Mouse (Mus musculus): Measurements from ENCODE around the gene Tmem59. TPM values are rescaled to one million over a fixed set of nuclear protein-coding genes. Genes with fewer than 3 reads are reported as not detected.

Tmem59 gene
- polyA plus RNA-seq, 1 experiment: 183 TPM

- no peak for DNase-seq (ENCODE audit: low read depth)
- no peak for TF ChIP-seq CTCF (IDR thresholded peaks at IDR 0.05; ENCODE audit: borderline replicate concordance, extremely low read depth, insufficient read depth, insufficient read length)
- TF ChIP-seq POLR2A (IDR thresholded peaks at IDR 0.05; ENCODE audit: borderline replicate concordance, extremely low read depth, insufficient read depth, insufficient read length, poor library complexity, severe bottlenecking): no peak
These were observed 3.7 kb downstream of the Tmem59 start for GRCm38 (mm10) chr4:107181866-107182265.

DNA sequence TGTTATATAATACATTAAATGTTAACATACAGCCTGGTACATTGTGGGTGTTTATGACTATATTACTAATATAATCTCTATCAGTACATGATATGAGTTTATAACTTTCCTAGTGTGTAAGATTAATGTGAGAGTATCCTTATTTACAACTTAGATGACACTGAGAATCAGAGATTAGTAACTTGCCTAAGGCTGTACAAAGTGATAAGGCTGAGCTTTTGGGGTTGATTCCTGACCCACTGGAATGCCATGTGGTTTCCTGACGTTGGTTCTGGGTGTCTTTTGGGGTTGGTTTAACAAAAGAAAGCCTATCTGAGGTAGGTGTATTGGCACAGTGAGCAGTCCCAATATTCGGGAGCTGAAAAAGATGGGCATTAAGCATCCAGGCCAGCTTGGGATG is 4.6 kb downstream of the Tmem59 start:
- TF ChIP-seq POLR2A (IDR thresholded peaks at IDR 0.05; ENCODE audit: borderline replicate concordance, extremely low read depth, insufficient read depth, insufficient read length, poor library complexity, severe bottlenecking): no peak
- no peak for TF ChIP-seq CTCF (IDR thresholded peaks at IDR 0.05; ENCODE audit: borderline replicate concordance, extremely low read depth, insufficient read depth, insufficient read length)
- no peak for DNase-seq (ENCODE audit: low read depth)

- no peak for DNase-seq (ENCODE audit: low read depth)
- no peak for TF ChIP-seq POLR2A (IDR thresholded peaks at IDR 0.05; ENCODE audit: borderline replicate concordance, extremely low read depth, insufficient read depth, insufficient read length, poor library complexity, severe bottlenecking)
- no peak for TF ChIP-seq CTCF (IDR thresholded peaks at IDR 0.05; ENCODE audit: borderline replicate concordance, extremely low read depth, insufficient read depth, insufficient read length)
These were observed 5.0 kb downstream of the Tmem59 start for GRCm38 (mm10) chr4:107183203-107183602.

- no peak for TF ChIP-seq POLR2A (IDR thresholded peaks at IDR 0.05; ENCODE audit: borderline replicate concordance, extremely low read depth, insufficient read depth, insufficient read length, poor library complexity, severe bottlenecking)
- TF ChIP-seq CTCF (IDR thresholded peaks at IDR 0.05; ENCODE audit: borderline replicate concordance, extremely low read depth, insufficient read depth, insufficient read length): no peak
- DNase-seq (ENCODE audit: low read depth): no peak
These were observed 7.5 kb downstream of the Tmem59 start for GRCm38 (mm10) chr4:107185703-107186102.

GRCm38 (mm10) chr4:107193841-107194240 is 15.6 kb downstream of the Tmem59 start:
- no peak for TF ChIP-seq CTCF (IDR thresholded peaks at IDR 0.05; ENCODE audit: borderline replicate concordance, extremely low read depth, insufficient read depth, insufficient read length)
- no peak for TF ChIP-seq POLR2A (IDR thresholded peaks at IDR 0.05; ENCODE audit: borderline replicate concordance, extremely low read depth, insufficient read depth, insufficient read length, poor library complexity, severe bottlenecking)

DNA sequence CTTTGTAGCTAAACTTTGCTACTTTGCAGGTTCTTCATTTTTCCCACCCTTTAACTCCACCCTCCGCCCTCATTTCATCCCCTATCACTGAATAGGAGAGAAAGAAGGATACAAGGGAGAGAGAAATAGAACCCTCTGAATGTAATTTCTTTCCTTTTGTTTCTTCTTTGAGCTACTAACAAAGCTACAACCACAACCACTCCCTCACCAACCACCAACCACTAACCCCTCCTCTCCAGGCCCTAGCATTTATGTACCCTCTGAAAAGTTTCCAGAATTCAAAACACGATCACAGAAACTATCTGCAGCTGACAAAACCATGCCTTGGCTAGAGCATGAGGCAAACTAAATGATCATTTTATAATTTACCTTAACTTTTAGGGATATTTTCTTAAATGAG is 18.3 kb downstream of the Tmem59 start:
- TF ChIP-seq CTCF (IDR thresholded peaks at IDR 0.05; ENCODE audit: borderline replicate concordance, extremely low read depth, insufficient read depth, insufficient read length) (no peak), POLR2A (IDR thresholded peaks at IDR 0.05; ENCODE audit: borderline replicate concordance, extremely low read depth, insufficient read depth, insufficient read length, poor library complexity, severe bottlenecking) (no peak)
- no peak for DNase-seq (ENCODE audit: low read depth)

More at GRCm38 (mm10) chr4:107193841-107194240, 15.6 kb downstream of the Tmem59 start:
- DNase-seq (ENCODE audit: low read depth): no peak

GRCm38 (mm10) chr4:107198072-107198471 is 19.9 kb downstream of the Tmem59 start:
- DNase-seq (ENCODE audit: low read depth): no peak
- no peak for TF ChIP-seq POLR2A (IDR thresholded peaks at IDR 0.05; ENCODE audit: borderline replicate concordance, extremely low read depth, insufficient read depth, insufficient read length, poor library complexity, severe bottlenecking)
- no peak for TF ChIP-seq CTCF (IDR thresholded peaks at IDR 0.05; ENCODE audit: borderline replicate concordance, extremely low read depth, insufficient read depth, insufficient read length)

- TF ChIP-seq POLR2A (IDR thresholded peaks at IDR 0.05; ENCODE audit: borderline replicate concordance, extremely low read depth, insufficient read depth, insufficient read length, poor library complexity, severe bottlenecking) (no peak), CTCF (IDR thresholded peaks at IDR 0.05; ENCODE audit: borderline replicate concordance, extremely low read depth, insufficient read depth, insufficient read length) (no peak)
- no peak for DNase-seq (ENCODE audit: low read depth)
These were observed 23.6 kb downstream of the Tmem59 start for GRCm38 (mm10) chr4:107201779-107202178.

DNA sequence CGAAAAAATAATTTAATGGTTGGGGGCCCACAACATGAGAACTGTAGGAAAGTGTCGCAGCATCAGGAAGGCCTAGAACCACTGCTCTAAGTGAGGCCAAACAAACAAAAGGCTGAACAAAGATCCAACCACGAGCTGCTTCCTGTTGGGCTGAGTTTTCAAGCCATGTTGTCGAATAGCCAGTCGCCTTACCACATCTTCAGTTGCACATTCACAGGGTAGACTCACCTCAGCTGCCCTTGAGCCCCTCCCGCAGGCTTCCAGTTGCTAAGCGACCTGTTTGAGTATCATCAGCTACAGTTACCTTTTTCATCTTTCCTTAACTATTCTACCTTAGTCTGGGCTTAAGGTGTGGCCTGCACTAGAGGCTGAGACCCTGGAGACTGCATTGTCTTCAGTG is 24.8 kb downstream of the Tmem59 start:
- TF ChIP-seq CTCF (IDR thresholded peaks at IDR 0.05; ENCODE audit: borderline replicate concordance, extremely low read depth, insufficient read depth, insufficient read length) (no peak), POLR2A (IDR thresholded peaks at IDR 0.05; ENCODE audit: borderline replicate concordance, extremely low read depth, insufficient read depth, insufficient read length, poor library complexity, severe bottlenecking) (no peak)
- no peak for DNase-seq (ENCODE audit: low read depth)

GRCm38 (mm10) chr4:107207016-107207415 is 28.8 kb downstream of the Tmem59 start:
- no peak for TF ChIP-seq CTCF (IDR thresholded peaks at IDR 0.05; ENCODE audit: borderline replicate concordance, extremely low read depth, insufficient read depth, insufficient read length)
- DNase-seq (ENCODE audit: low read depth): no peak

- TF ChIP-seq CTCF (IDR thresholded peaks at IDR 0.05; ENCODE audit: borderline replicate concordance, extremely low read depth, insufficient read depth, insufficient read length) (no peak), POLR2A (IDR thresholded peaks at IDR 0.05; ENCODE audit: borderline replicate concordance, extremely low read depth, insufficient read depth, insufficient read length, poor library complexity, severe bottlenecking) (no peak)
- no peak for DNase-seq (ENCODE audit: low read depth)
These were observed 30.7 kb downstream of the Tmem59 start, which contains the start of gene Ldlrad1 for GRCm38 (mm10) chr4:107208880-107209279. TSS of gene Ldlrad1 (plus strand) at chr4:107209180.

GRCm38 (mm10) chr4:107210483-107211097 is 32.4 kb downstream of the Tmem59 start:
- no peak for DNase-seq (ENCODE audit: low read depth)
- TF ChIP-seq CTCF (IDR thresholded peaks at IDR 0.05; ENCODE audit: borderline replicate concordance, extremely low read depth, insufficient read depth, insufficient read length): no peak
- TF ChIP-seq POLR2A (IDR thresholded peaks at IDR 0.05; ENCODE audit: borderline replicate concordance, extremely low read depth, insufficient read depth, insufficient read length, poor library complexity, severe bottlenecking): no peak

Data from brain, embryonic 14.5 days (tissue).